ENCODE assay signal across 8 mouse cellular contexts in the genomic region with DNA sequence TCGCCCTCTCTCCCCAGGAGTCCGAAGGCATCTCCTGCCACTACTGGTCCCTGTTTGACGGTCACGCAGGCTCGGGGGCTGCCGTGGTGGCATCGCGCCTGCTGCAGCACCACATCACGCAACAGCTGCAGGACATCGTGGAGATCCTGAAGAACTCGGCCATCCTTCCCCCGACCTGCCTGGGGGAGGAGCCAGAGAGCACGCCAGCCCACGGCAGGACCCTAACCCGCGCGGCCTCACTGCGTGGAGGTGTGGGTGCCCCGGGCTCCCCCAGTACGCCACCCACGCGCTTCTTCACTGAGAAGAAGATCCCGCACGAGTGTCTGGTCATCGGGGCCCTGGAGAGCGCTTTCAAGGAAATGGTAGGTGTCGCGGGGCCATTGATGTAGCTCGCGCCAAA.
DNase-seq lines count a peak whose midpoint lies in the region; ATAC-seq and TF ChIP-seq lines count a peak whose summit lies in the region.

No protein-coding gene starts in this region.

- WGBS in heart, embryonic 11.5 days (ENCODE audit: insufficient replicate concordance): 23% methylated on average over 30 of the region's 30 CpGs
- 47% methylated on average over 30 of the region's 30 CpGs for WGBS in forebrain, postnatal 0 days
- WGBS in liver, embryonic 15.5 days (ENCODE audit: insufficient replicate concordance): 24% methylated on average over 30 of the region's 30 CpGs

- H3K4me2 ChIP-seq in heart, embryonic 11.5 days: peak overlapping the region; percentile 68
- peak overlapping the region; percentile 6 for H3K4me2 ChIP-seq in forebrain, postnatal 0 days (ENCODE audit: low read depth)
- peak overlapping the region; percentile 59 for H3K4me2 ChIP-seq in liver, embryonic 15.5 days

- TF ChIP-seq CTCF in E14TG2a.4 (conservative IDR thresholded peaks at IDR 0.05; ENCODE audit: low read length): 0 out of 2 replicates have a peak, but pooled peaks have one; percentile 6
- peak; percentile 30 for TF ChIP-seq CTCF in forebrain, postnatal 0 days (IDR thresholded peaks at IDR 0.05; ENCODE audit: low read depth)

- no peak overlapping the region for H3K27ac ChIP-seq in heart, embryonic 11.5 days (ENCODE audit: low read depth, low read length)
- H3K27ac ChIP-seq in forebrain, postnatal 0 days (ENCODE audit: low read depth, low read length): no peak overlapping the region
- H3K27ac ChIP-seq in liver, embryonic 15.5 days (replicated peaks): no peak overlapping the region

- intact Hi-C loops in heart, postnatal 10 days (cut with DNase I): no loop called here

- no peaks in the 10 kb centered on the region for H3K9me3 ChIP-seq in heart, embryonic 11.5 days (replicated peaks; ENCODE audit: control insufficient read depth, low read length)
- H3K9me3 ChIP-seq in E14TG2a.4 (ENCODE audit: low read length): no peaks in the 10 kb centered on the region
- no peaks in the 10 kb centered on the region for H3K9me3 ChIP-seq in forebrain, postnatal 0 days (ENCODE audit: low read length)
- H3K9me3 ChIP-seq in liver, embryonic 15.5 days (replicated peaks): no peaks in the 10 kb centered on the region

- no peaks in the 10 kb centered on the region for H3K27me3 ChIP-seq in heart, embryonic 11.5 days (ENCODE audit: control insufficient read depth, insufficient read depth, low read length)
- H3K27me3 ChIP-seq in E14TG2a.4 (ENCODE audit: insufficient read depth, low read length): peaks cover 16% of the 10 kb centered on the region
- no peaks in the 10 kb centered on the region for H3K27me3 ChIP-seq in forebrain, postnatal 0 days (ENCODE audit: insufficient read depth, low read length)
- no peaks in the 10 kb centered on the region for H3K27me3 ChIP-seq in liver, embryonic 15.5 days

- H3K4me3 ChIP-seq in heart, embryonic 11.5 days (ENCODE audit: low read depth, low read length): peak overlapping the region; percentile 30
- peak overlapping the region; percentile 69 for H3K4me3 ChIP-seq in E14TG2a.4 (replicated peaks; ENCODE audit: low read length)
- no peak overlapping the region for H3K4me3 ChIP-seq in forebrain, postnatal 0 days (ENCODE audit: low read depth, low read length)
- peak overlapping the region; percentile 20; the same call in 1 of the 2 replicates for H3K4me3 ChIP-seq in liver, embryonic 15.5 days (replicated peaks)

- 0 out of 2 replicates have a peak, but pooled peaks have one; percentile 49 for ATAC-seq in heart, embryonic 11.5 days (replicated peaks; ENCODE audit: insufficient number of reproducible peaks, low FRiP score, low TSS enrichment)
- ATAC-seq in forebrain, postnatal 0 days: no peak
- no peak for ATAC-seq in liver, embryonic 15.5 days (ENCODE audit: insufficient read depth)

- H3K36me3 ChIP-seq in heart, embryonic 11.5 days (ENCODE audit: control insufficient read depth, insufficient read depth, low read length): no peaks in the 10 kb centered on the region
- no peaks in the 10 kb centered on the region for H3K36me3 ChIP-seq in E14TG2a.4 (ENCODE audit: insufficient read depth, low read length)
- no peaks in the 10 kb centered on the region for H3K36me3 ChIP-seq in forebrain, postnatal 0 days (ENCODE audit: insufficient read depth)
- no peaks in the 10 kb centered on the region for H3K36me3 ChIP-seq in liver, embryonic 15.5 days (replicated peaks)

- DNase-seq in heart, postnatal 10 days: no peak
- no peak for DNase-seq in forebrain, postnatal 0 days
- DNase-seq in thymus, postnatal 4 days: peak; percentile 76
- no peak for DNase-seq in right cerebral cortex, postnatal 10 days (ENCODE audit: low spot score in 2 of 2)
- DNase-seq in kidney, adult 8-10 months: no peak

- H3K9ac ChIP-seq in heart, embryonic 11.5 days (ENCODE audit: low read depth, low read length): peak overlapping the region; percentile 50; the same call in 1 of the 2 replicates
- no peak overlapping the region; the same call in 1 of the 2 replicates for H3K9ac ChIP-seq in forebrain, postnatal 0 days
- H3K9ac ChIP-seq in liver, embryonic 15.5 days: no peak overlapping the region

- 0 out of 2 replicates have a peak, but pooled peaks cover 5% of the 10 kb centered on the region for H3K4me1 ChIP-seq in heart, embryonic 11.5 days (ENCODE audit: control insufficient read depth, insufficient read depth, low read length)
- peaks cover 40% of the 10 kb centered on the region for H3K4me1 ChIP-seq in E14TG2a.4 (replicated peaks; ENCODE audit: low read depth, low read length)
- no peaks in the 10 kb centered on the region for H3K4me1 ChIP-seq in forebrain, postnatal 0 days (ENCODE audit: insufficient read depth)
- peaks cover 8% of the 10 kb centered on the region for H3K4me1 ChIP-seq in liver, embryonic 15.5 days (replicated peaks)

Comparison
In these comparisons a context has a peak if more than half of its experiments do, and no peak if none do; other contexts are left out.
1. H3K4me2 ChIP-seq: peak in every context shown above with its lines; median percentile 68 in heart, embryonic 11.5 days; 59 in liver, embryonic 15.5 days; 6 in forebrain, postnatal 0 days.